Mouse (Mus musculus) small intestine, adult 2 months (tissue): Measurements from ENCODE around the gene C5ar2.

Experiments used
- CTCF ChIP-seq: fragments of 200-500 bp; IDR thresholded peaks from 2 replicates; pipeline ENCODE4 v1.5.1; 2012; ENCODE audit warnings: low read depth, mild to moderate bottlenecking, control low read depth, inconsistent platforms, low read length, moderate library complexity, mixed read lengths; ENCODE audit not compliant: insufficient replicate concordance, insufficient read length; ENCODE audit errors: extremely low read depth
- POLR2A ChIP-seq: fragments of 200-500 bp; IDR thresholded peaks from 2 replicates; pipeline ENCODE4 v1.6.1; 2012; ENCODE audit warnings: low read depth, mild to moderate bottlenecking, control low read depth, inconsistent platforms, low read length, moderate library complexity

DNA sequence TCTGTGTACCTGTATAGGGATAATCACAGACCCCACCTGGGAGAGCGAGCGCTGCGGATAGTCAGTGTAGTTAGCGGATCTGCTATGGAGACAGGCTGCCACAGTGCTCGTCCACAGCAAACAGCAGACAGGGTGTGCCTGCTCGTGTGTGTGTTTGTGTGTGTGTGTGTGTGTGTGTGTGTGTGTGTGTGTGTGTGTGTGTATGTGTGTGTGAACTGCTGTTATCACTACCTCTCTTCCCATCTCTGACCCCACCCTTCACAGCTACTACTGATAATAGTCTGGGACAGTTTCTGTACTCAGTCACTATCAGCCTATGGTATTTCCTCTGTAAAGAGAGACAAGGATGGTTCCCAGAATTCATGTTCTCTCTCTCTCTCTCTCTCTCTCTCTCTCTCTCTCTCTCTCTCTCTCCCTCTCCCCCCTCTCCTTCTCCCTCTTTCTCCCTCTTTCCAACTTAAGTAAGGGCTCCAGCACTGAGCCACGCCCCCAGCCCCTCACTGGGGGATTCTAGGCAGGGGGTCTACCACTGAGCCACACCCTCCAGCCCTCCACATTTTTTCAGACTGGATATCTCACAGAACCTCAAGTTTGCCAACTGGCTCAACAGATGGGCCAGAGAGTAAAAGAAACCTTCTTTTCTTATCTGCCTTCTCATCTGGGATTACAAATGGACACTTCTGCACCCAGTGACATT lies 3.5 kb downstream of the C5ar2 start:
- TF ChIP-seq CTCF (no peak), POLR2A (no peak)
